Mouse (Mus musculus): Measurements from ENCODE around the gene Alg9. TPM values are rescaled to one million over a fixed set of nuclear protein-coding genes. Genes with fewer than 3 reads are reported as not detected.
A peak's percentile ranks its signal among the peaks of the same experiment; 100 is the strongest.

Gene Alg9
- polyA plus RNA-seq, 1 experiment from 2014 or later: 41.6 TPM

DNA sequence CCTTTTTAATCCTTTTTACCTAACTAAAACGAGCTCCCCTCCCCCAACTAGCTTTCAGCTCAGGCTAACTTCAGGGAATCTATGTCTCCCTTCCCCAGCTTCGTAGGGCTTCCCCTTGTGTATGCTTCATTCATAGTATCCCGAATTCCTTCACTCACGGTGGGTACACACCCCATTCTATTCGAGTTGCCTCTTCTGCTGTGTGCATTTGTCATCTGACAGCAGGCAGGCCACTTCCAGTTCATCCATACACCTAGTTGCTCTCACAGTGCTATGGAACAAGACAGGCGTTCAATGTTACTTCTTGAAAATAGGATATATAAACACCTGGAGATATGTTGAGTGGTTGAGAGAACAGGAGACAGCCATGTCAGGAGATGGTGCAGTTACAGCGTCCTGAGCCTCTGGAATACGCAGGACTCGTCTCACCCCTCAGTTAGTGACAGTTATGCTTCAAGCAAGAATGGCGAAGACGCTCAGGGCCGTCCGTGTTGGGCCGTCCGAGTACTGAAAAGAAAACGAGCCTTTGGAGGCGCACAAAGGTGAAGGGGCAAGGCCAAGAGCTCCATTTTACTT, 7.2 kb upstream of the Alg9 start:
- no peaks in the 10 kb centered on the region for H3K36me3 ChIP-seq (replicated peaks; ENCODE audit: control insufficient read depth, insufficient read depth, low read depth, low read length)
- H3K9ac ChIP-seq (replicated peaks; ENCODE audit: low read length): peak overlapping the region; percentile 69
- H3K4me1 ChIP-seq (ENCODE audit: control insufficient read depth, insufficient read depth, low read length): no peaks in the 10 kb centered on the region
- no peaks in the 10 kb centered on the region for H3K9me3 ChIP-seq (replicated peaks; ENCODE audit: control insufficient read depth, low read length)
- no peaks in the 10 kb centered on the region for H3K27me3 ChIP-seq (ENCODE audit: control insufficient read depth, insufficient read depth, low read length)
- WGBS: 7% methylated on average over 17 of the region's 17 CpGs
- H3K4me3 ChIP-seq (ENCODE audit: low read depth, low read length): peak overlapping the region; percentile 52
- ATAC-seq (replicated peaks; ENCODE audit: insufficient number of reproducible peaks, low FRiP score, low TSS enrichment, low read depth) (no peak; the same call in 1 of the 2 replicates), DNase-seq (ENCODE audit: low spot score) (no peak)
- no peak overlapping the region for H3K27ac ChIP-seq (replicated peaks; ENCODE audit: low read depth, low read length)
- peak overlapping the region; percentile 62 for H3K4me2 ChIP-seq (ENCODE audit: low read depth, low read length)

DNA sequence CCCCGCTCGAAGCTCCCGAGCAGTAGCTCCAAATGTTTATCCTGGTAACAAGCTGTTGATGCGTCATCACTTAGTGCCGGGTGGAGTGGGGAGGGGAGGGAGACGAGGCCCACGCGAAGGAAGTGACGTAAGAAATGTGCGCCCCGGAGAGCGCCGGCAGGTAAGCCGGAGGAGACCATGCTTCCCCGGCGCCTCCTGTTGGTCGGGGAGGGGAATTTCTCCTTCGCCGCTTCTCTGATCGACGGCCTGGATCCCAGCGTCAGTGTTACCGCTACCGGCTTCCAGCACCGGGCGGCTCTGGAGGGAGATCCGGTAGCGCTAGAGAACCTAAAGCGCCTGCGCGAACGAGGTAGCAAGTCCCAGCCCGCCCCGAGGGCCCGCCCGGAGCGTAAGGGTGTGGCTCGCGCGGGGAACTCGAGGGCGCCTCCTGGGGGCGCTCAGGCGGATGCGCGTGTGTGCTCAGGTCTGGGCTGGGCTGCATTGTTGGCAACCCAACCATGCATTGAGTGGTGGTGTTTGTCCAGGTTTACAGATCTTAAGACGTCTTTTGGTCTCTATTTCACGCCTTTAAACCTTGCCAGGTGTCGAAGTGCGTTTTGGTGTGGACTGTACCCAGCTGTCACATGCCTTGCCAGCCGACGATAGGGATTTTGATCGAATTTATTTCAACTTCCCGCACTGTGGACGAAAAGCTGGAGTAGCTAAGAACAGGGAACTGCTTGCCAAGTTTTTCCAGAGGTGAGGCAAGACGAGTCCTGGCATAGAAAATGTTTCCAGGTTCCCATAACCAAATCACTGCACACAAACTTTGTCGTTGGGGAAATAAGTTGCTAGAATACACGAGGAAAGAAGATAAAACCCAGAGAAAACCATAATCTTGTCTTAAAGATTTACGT, 6.5 kb upstream of the Alg9 start, which contains the start of gene Fdxacb1:
Fdxacb1 (plus strand) TSS at position 130 of the 896 bp plus-strand sequence.
- Histone ChIP-seq H3K9ac (replicated peaks; ENCODE audit: low read length) (peak within 1 kb of the TSS; percentile 76), H3K27ac (replicated peaks; ENCODE audit: low read depth, low read length) (peak within 1 kb of the TSS; percentile 80), H3K27me3 (ENCODE audit: control insufficient read depth, insufficient read depth, low read length) (no peaks in the 10 kb centered on the region), H3K4me1 (ENCODE audit: control insufficient read depth, insufficient read depth, low read length) (no peaks in the 10 kb centered on the region), H3K4me2 (ENCODE audit: low read depth, low read length) (peak within 1 kb of the TSS; percentile 62), H3K4me3 (ENCODE audit: low read depth, low read length) (peak within 1 kb of the TSS; percentile 52), H3K36me3 (replicated peaks; ENCODE audit: control insufficient read depth, insufficient read depth, low read depth, low read length) (no peaks in the 10 kb centered on the region), H3K9me3 (replicated peaks; ENCODE audit: control insufficient read depth, low read length) (no peaks in the 10 kb centered on the region)
- WGBS: 5% methylated on average over 59 of the region's 59 CpGs
- DNase-seq (ENCODE audit: low spot score) (peak; percentile 99), ATAC-seq (replicated peaks; ENCODE audit: insufficient number of reproducible peaks, low FRiP score, low TSS enrichment, low read depth) (peak; percentile 96)

DNA sequence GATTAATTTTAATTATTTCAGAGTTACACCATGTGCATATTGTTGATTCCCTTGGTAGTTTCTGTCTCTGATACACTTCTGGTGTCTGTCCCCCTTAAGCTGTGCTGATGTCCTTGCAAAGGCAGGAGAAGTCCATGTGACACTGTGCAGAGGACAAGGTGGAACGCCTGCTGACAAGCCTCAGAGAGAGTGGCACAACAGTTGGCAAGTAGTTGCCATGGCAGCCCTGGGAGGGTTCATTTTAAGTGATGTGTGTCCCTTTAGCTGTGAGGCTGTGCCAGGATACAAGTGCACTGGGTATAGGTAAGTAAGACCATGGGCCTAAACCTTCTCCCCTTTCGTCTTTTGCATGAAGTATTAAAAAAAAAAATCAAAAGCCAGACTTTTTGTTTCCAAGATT, 4.8 kb upstream of the Alg9 start:
- Histone ChIP-seq H3K4me2 (ENCODE audit: low read depth, low read length) (no peak overlapping the region), H3K27ac (replicated peaks; ENCODE audit: low read depth, low read length) (no peak overlapping the region), H3K4me3 (ENCODE audit: low read depth, low read length) (no peak overlapping the region), H3K4me1 (ENCODE audit: control insufficient read depth, insufficient read depth, low read length) (no peaks in the 10 kb centered on the region), H3K9ac (replicated peaks; ENCODE audit: low read length) (no peak overlapping the region), H3K36me3 (replicated peaks; ENCODE audit: control insufficient read depth, insufficient read depth, low read depth, low read length) (no peaks in the 10 kb centered on the region), H3K27me3 (ENCODE audit: control insufficient read depth, insufficient read depth, low read length) (no peaks in the 10 kb centered on the region), H3K9me3 (replicated peaks; ENCODE audit: control insufficient read depth, low read length) (no peaks in the 10 kb centered on the region)
- 83% methylated on average over 2 of the region's 2 CpGs for WGBS
- ATAC-seq (replicated peaks; ENCODE audit: insufficient number of reproducible peaks, low FRiP score, low TSS enrichment, low read depth) (no peak), DNase-seq (ENCODE audit: low spot score) (no peak)

DNA sequence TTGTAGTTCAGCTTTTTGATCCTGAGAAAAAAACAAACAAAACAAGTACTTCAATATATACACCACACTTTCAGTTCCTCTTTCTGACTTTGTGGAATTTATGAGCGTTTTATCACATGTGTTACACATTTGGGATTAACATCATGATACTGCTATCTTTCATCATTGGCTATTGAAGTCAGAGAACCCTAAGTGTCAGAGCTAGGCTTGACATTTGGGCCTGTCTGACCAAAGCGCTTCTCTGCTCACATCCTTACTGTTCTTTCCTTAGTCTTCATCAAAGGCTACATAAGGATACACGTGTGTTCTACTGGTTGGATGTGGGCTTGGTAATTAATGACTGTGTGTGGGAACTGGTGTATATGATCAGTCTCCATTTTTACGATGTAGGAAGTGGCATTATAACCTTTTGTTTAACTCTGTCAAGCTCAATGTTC, 775 bp upstream of the Alg9 start:
- DNase-seq (ENCODE audit: low spot score) (no peak), ATAC-seq (replicated peaks; ENCODE audit: insufficient number of reproducible peaks, low FRiP score, low TSS enrichment, low read depth) (no peak)
- Histone ChIP-seq H3K4me2 (ENCODE audit: low read depth, low read length) (no peak overlapping the region), H3K36me3 (replicated peaks; ENCODE audit: control insufficient read depth, insufficient read depth, low read depth, low read length) (no peaks in the 10 kb centered on the region), H3K9ac (replicated peaks; ENCODE audit: low read length) (no peak overlapping the region), H3K27me3 (ENCODE audit: control insufficient read depth, insufficient read depth, low read length) (no peaks in the 10 kb centered on the region), H3K4me3 (ENCODE audit: low read depth, low read length) (no peak overlapping the region), H3K4me1 (ENCODE audit: control insufficient read depth, insufficient read depth, low read length) (no peaks in the 10 kb centered on the region), H3K9me3 (replicated peaks; ENCODE audit: control insufficient read depth, low read length) (no peaks in the 10 kb centered on the region), H3K27ac (replicated peaks; ENCODE audit: low read depth, low read length) (no peak overlapping the region)
- WGBS: 77% methylated on average over 4 of the region's 4 CpGs

DNA sequence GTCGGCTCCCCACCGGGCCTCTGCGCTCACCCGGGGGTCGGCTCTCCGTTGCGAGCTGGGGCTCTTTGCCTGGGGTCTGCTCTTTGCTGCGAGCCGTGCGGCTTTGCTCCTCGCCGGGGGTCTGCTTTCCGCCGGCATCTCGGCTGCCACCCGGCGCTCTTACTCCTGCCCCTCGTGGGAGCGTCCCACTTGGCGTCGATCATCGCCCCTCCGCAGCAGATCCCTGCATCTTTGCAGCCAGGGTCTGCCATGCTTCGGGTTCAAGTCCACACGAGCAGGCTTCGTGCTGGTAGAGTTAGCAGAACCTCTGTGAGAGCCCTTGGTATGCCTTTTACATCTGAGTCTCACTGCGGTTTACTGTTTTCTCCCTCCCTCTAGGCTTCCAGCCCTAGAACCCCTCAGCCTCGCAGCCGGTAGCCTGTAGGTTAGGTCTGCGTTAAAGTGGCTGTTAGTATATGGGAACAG, 875 bp downstream of the Alg9 start:
- peaks cover 3% of the 10 kb centered on the region for H3K36me3 ChIP-seq (replicated peaks; ENCODE audit: control insufficient read depth, insufficient read depth, low read depth, low read length)
- H3K4me1 ChIP-seq (ENCODE audit: control insufficient read depth, insufficient read depth, low read length): no peaks in the 10 kb centered on the region
- peak overlapping the region; percentile 85 for H3K4me3 ChIP-seq (ENCODE audit: low read depth, low read length)
- H3K27ac ChIP-seq (replicated peaks; ENCODE audit: low read depth, low read length): peak overlapping the region; percentile 39; the same call in 1 of the 2 replicates
- H3K27me3 ChIP-seq (ENCODE audit: control insufficient read depth, insufficient read depth, low read length): no peaks in the 10 kb centered on the region
- peak overlapping the region; percentile 74 for H3K4me2 ChIP-seq (ENCODE audit: low read depth, low read length)
- no peaks in the 10 kb centered on the region for H3K9me3 ChIP-seq (replicated peaks; ENCODE audit: control insufficient read depth, low read length)
- H3K9ac ChIP-seq (replicated peaks; ENCODE audit: low read length): peak overlapping the region; percentile 93
- ATAC-seq (replicated peaks; ENCODE audit: insufficient number of reproducible peaks, low FRiP score, low TSS enrichment, low read depth): peak; percentile 77
- under 1% methylated on average over 30 of the region's 30 CpGs for WGBS
- DNase-seq (ENCODE audit: low spot score): peak; percentile 36

DNA sequence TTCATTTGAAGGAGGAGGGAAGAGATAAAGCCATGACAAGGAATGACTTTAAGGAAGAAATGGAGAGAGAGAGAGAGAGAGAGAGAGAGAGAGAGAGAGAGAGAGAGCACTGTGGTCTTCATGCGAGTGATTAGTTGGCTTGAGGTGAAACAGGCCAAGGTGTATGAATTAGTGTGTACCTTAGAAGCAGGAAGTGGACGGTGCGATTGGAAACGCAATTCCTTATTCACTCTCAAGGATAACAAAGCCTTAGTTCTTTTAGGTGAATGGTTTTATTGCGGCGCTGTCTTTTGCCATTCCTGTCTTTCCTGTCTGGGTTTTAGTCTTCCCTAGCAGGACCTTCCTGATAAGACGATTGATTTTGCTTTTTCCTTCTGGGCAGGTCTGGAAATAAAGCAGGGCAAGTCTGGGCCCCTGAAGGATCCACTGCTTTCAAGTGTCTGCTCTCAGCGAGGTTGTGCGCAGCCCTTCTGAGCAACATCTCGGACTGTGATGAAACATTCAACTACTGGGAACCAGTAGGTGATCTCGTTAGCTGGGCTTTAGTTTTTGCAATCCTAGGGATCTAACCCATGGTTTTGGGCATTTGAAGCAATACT, 1.4 kb downstream of the Alg9 start:
- no peak for ATAC-seq (replicated peaks; ENCODE audit: insufficient number of reproducible peaks, low FRiP score, low TSS enrichment, low read depth)
- no peaks in the 10 kb centered on the region for H3K4me1 ChIP-seq (ENCODE audit: control insufficient read depth, insufficient read depth, low read length)
- H3K9ac ChIP-seq (replicated peaks; ENCODE audit: low read length): peak overlapping the region; percentile 93
- no peak overlapping the region for H3K27ac ChIP-seq (replicated peaks; ENCODE audit: low read depth, low read length)
- no peaks in the 10 kb centered on the region for H3K27me3 ChIP-seq (ENCODE audit: control insufficient read depth, insufficient read depth, low read length)
- no peak for DNase-seq (ENCODE audit: low spot score)
- 64% methylated on average over 11 of the region's 11 CpGs for WGBS
- peak overlapping the region; percentile 74 for H3K4me2 ChIP-seq (ENCODE audit: low read depth, low read length)
- H3K36me3 ChIP-seq (replicated peaks; ENCODE audit: control insufficient read depth, insufficient read depth, low read depth, low read length): peaks cover 3% of the 10 kb centered on the region
- no peaks in the 10 kb centered on the region for H3K9me3 ChIP-seq (replicated peaks; ENCODE audit: control insufficient read depth, low read length)
- H3K4me3 ChIP-seq (ENCODE audit: low read depth, low read length): peak overlapping the region; percentile 85

DNA sequence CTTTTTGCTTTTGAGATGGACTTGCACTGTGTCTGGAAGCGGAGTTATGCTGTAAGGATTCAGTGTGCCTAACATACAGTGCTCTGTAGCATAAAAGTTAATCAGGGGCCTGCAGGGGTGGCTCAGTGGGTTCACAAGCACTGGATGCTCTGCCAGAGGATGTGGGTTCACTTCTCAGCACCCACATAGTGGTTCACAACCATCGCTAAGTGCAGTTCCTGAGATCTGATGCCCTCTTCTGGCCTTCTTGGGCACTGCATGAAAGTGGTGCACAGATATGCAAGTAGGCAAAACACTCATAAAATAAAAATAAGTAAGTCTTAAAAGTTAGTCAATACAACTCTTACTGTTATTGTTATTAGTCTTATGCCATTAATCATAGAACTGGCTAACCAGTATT, 7.3 kb downstream of the Alg9 start:
- peak; percentile 52 for DNase-seq (ENCODE audit: low spot score)
- 73% methylated on average over 2 of the region's 2 CpGs for WGBS
- no peaks in the 10 kb centered on the region for H3K4me1 ChIP-seq (ENCODE audit: control insufficient read depth, insufficient read depth, low read length)
- peaks cover 10% of the 10 kb centered on the region for H3K36me3 ChIP-seq (replicated peaks; ENCODE audit: control insufficient read depth, insufficient read depth, low read depth, low read length)
- no peak overlapping the region for H3K4me2 ChIP-seq (ENCODE audit: low read depth, low read length)
- H3K9me3 ChIP-seq (replicated peaks; ENCODE audit: control insufficient read depth, low read length): no peaks in the 10 kb centered on the region
- H3K27ac ChIP-seq (replicated peaks; ENCODE audit: low read depth, low read length): no peak overlapping the region
- H3K4me3 ChIP-seq (ENCODE audit: low read depth, low read length): no peak overlapping the region
- H3K27me3 ChIP-seq (ENCODE audit: control insufficient read depth, insufficient read depth, low read length): no peaks in the 10 kb centered on the region
- H3K9ac ChIP-seq (replicated peaks; ENCODE audit: low read length): no peak overlapping the region
- no peak for ATAC-seq (replicated peaks; ENCODE audit: insufficient number of reproducible peaks, low FRiP score, low TSS enrichment, low read depth)

Measured in embryonic facial prominence, embryonic 11.5 days (tissue).